Mouse (Mus musculus): Measurements from ENCODE around the gene Cherp.

The Cherp gene

DNA sequence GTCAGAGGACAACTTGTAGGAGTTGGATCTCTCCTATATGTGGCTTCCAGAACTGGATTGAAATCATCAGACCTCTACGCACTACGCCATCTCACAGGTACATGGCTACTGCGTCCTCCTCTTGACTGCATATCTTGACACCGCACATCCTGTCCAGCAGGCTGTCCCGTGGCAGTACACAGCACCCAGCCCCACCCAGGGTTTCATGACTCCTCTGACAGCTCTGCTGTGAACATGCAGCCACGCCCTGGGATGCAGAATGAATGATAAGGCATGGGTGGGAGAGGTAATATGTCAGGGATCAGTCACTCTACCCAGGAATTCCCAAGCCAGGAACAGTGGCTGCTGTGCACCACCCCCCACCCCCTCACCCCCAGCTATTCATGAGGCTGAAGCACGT is 61.2 kb downstream of the Cherp start:
- DNase-seq (ENCODE audit: low read depth), result no peak

Measured in NIH3T3 (cell line).